Mouse (Mus musculus) heart, embryonic 13.5 days (tissue): ENCODE measurements at regions not wholly inside any gene's neighbourhood (a gene's known extent, or its start where the extent isn't known, plus 50 kb on each side); places are given as distances from the start of the nearest gene placed in this dataset.

Source experiments
- ATAC-seq: fragments of 200-750 bp; cut with Nextera tagmentation; 2 replicates; pipeline ENCODE4 v1.8.0; 2017; ENCODE audit warnings: moderate TSS enrichment; ENCODE audit not compliant: insufficient number of reproducible peaks, low FRiP score, low TSS enrichment; ENCODE audit errors: extremely low read depth
- H3K27ac ChIP-seq: fragments of 300-500 bp; sonication (generic); replicated peaks from 2 replicates; pipeline ENCODE4 v1.5.1; 2015; ENCODE audit warnings: moderate library complexity, mild to moderate bottlenecking, inconsistent platforms
- H3K27me3 ChIP-seq: fragments of 300-500 bp; sonication (generic); replicated peaks from 2 replicates; pipeline ENCODE4 v1.6.1; 2015; ENCODE audit warnings: mild to moderate bottlenecking, inconsistent platforms
- H3K36me3 ChIP-seq: fragments of 300-500 bp; sonication (generic); 2 replicates; pipeline ENCODE4 v1.6.1; 2015; ENCODE audit warnings: mild to moderate bottlenecking, inconsistent platforms
- H3K4me1 ChIP-seq: fragments of 300-500 bp; sonication (generic); 2 replicates; pipeline ENCODE4 v1.6.1; 2015; ENCODE audit warnings: inconsistent platforms
- H3K4me2 ChIP-seq: fragments of 300-500 bp; sonication (generic); 2 replicates; pipeline ENCODE4 v1.6.1; 2015; ENCODE audit warnings: inconsistent platforms, mild to moderate bottlenecking, moderate library complexity
- H3K4me3 ChIP-seq: fragments of 300-500 bp; sonication (generic); 2 replicates; pipeline ENCODE4 v1.5.1; 2015; ENCODE audit warnings: moderate library complexity, mild to moderate bottlenecking, inconsistent platforms
- H3K9ac ChIP-seq: fragments of 300-500 bp; sonication (generic); 2 replicates; pipeline ENCODE4 v1.6.1; 2015; ENCODE audit warnings: inconsistent platforms, mild to moderate bottlenecking, moderate library complexity
- H3K9me3 ChIP-seq: fragments of 300-500 bp; sonication (generic); 2 replicates; pipeline ENCODE4 v1.6.1; 2016; ENCODE audit warnings: inconsistent platforms
- WGBS: fragments of 180-500 bp; shearing (Covaris S2); methylation state at CpG from one replicate; pipeline ENCODE4 v1.1.7; 2015; ENCODE audit warnings: mixed read lengths; 5-methylcytosine and 5-hydroxymethylcytosine counted together

DNA sequence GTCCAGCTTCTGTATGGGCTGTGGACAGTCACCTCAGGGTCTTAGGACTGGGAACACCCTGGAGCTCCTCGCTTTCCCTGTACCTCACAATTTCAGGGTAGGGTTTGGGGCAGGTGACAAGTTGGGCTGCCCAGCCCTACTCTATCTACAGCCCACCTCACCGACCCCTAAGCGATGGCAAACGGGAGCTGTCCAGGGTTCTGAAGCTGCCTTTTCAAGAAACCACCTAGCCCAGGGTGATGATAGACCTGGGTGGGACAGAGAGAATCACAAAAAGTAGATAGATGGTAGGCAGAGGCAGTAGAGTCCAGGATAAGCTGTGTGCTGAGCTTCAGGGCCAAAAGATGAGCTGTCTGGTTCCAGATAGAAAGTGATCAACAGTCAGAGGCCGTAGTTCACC, 479.7 kb upstream of the Zdhhc25 start:
- 44% methylated on average over 5 of the region's 5 CpGs for WGBS
- Histone ChIP-seq H3K4me3 (no peak overlapping the region), H3K36me3 (no peaks in the 10 kb centered on the region), H3K27me3 (no peaks in the 10 kb centered on the region), H3K27ac (no peak overlapping the region), H3K4me1 (no peaks in the 10 kb centered on the region), H3K4me2 (no peak overlapping the region), H3K9ac (no peak overlapping the region), H3K9me3 (no peaks in the 10 kb centered on the region)
- no peak for ATAC-seq

DNA sequence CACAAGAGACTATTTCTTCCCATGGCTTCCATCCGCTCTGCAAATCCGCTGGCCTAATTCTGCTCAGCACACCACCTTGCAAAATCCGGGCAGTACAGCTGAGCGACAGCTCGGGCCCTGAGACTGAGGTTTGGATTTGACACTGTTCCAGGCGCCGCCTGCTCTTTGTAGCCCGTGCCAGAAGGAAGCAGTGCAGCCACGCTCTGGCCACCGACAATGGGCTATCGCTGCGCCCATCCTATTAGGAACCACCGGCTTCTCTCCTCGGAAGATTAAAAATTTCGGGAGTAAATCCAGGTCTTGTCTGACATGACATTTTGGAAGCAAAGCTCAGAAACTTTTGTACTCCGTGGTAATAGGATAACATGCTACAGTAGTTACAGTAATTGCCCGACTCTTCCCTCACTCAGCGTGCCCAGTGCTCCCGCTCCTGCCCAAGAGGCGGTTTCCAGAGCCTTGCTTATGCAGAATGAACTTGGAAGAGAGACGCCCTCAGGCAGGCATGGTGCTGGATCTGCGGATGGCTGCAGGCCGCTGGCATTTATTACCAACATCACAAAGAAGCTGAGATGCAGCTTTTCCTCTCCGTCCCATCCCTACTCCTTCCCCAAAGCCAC, 476.1 kb upstream of the Zdhhc25 start:
- no peaks in the 10 kb centered on the region for H3K9me3 ChIP-seq
- no peak overlapping the region for H3K9ac ChIP-seq
- WGBS = 75% methylated on average over 24 of the region's 24 CpGs
- no peak overlapping the region for H3K4me2 ChIP-seq
- no peak for ATAC-seq
- no peak overlapping the region for H3K27ac ChIP-seq
- H3K36me3 ChIP-seq = no peaks in the 10 kb centered on the region
- H3K4me1 ChIP-seq = no peaks in the 10 kb centered on the region
- H3K27me3 ChIP-seq = no peaks in the 10 kb centered on the region
- no peak overlapping the region for H3K4me3 ChIP-seq

DNA sequence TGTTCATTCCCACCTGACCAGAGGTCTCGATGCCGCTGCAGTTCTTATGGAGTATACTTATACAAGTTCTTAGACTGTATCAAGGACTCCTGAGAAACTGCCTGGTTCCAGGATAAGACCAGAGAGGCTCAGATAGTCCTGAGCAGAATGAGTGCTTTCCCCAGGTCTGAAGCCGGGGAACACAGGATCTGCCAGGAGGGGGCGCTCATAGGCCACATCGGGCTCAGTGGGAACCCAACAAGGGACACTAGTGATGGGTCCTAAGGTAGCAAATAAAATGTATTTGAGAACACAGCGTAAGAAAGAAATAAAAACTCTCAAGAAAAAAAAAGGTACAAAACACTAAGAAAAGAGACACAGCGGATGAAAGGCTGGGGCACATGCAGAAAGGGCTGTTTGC, 454.0 kb upstream of the Zdhhc25 start:
- Histone ChIP-seq H3K4me2 (no peak overlapping the region), H3K36me3 (no peaks in the 10 kb centered on the region), H3K9ac (no peak overlapping the region), H3K27me3 (no peaks in the 10 kb centered on the region; the same call in 1 of the 2 replicates), H3K9me3 (no peaks in the 10 kb centered on the region), H3K4me3 (no peak overlapping the region), H3K4me1 (no peaks in the 10 kb centered on the region), H3K27ac (no peak overlapping the region)
- no peak for ATAC-seq
- 43% methylated on average over 7 of the region's 7 CpGs for WGBS

DNA sequence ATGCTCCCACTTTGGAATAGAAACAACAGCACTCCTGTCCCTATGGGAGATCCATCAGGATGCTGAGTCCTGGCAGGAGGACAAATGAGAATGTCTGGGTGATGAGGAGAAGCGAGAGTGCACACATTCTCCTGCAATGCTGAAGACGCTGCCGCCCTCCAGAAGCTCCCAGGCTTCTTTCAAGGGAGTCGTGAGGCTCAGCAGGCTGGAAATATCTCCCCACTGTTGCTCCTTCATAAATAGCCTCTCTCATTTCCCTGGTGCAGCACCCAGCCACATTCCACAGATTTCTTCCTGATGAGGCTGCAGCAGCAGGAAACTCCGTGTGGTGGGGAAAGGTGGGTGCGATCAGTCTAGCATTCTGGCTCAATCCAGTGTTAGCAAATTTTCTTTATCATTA, 448.9 kb upstream of the Zdhhc25 start:
- H3K9ac ChIP-seq = no peak overlapping the region
- H3K9me3 ChIP-seq = no peaks in the 10 kb centered on the region
- ATAC-seq = no peak
- H3K4me3 ChIP-seq = no peak overlapping the region
- H3K4me2 ChIP-seq = no peak overlapping the region
- no peaks in the 10 kb centered on the region for H3K4me1 ChIP-seq
- no peaks in the 10 kb centered on the region for H3K36me3 ChIP-seq
- WGBS = 41% methylated on average over 6 of the region's 6 CpGs
- H3K27me3 ChIP-seq = no peaks in the 10 kb centered on the region; the same call in 1 of the 2 replicates
- H3K27ac ChIP-seq = no peak overlapping the region

DNA sequence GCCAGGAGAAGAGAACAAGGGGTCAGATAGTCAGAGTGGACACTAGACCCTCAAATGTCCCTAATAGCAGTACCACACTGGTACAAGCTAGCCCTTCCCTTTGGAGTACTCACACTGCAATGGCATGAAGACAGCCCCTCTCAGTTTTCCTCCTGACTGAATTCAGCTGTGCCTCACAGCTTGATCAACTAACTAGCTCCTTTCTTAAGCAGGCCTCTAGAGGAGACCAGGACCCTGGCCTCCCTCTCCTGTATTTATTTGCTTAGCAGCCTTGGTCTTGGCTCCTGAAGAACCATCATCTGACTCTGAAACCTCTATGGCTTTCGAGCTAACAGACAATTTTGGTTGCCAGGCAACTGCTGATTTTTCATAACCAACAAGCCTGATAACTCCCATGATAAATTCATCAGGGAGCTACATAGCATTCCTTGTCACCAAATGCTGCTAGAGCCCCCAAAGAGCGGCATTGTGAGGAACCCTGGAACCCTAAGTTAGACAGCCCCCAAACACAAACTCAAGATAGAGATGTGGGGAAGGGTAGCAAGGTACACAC, 440.4 kb upstream of the Zdhhc25 start:
- no peaks in the 10 kb centered on the region for H3K27me3 ChIP-seq
- WGBS = 55% methylated on average over 2 of the region's 2 CpGs

DNA sequence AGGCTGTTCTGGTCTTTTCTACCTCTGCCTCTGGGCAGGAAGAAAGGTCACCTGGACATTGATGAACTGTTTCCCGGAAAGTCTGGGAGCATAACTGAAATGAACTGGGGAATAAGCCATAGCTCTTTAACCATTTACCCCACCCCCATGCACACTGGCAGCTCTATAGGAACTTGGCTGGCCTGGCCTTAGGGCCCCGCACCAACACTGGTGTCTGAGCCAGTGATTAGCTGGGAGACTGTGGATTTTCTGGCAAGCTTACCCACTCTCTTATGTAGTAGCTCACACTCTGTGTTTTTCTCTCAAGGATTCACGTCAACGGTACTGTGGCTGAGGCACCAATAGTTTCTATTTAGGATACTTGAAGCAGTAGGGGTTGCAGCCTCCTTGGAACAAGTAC, 439.8 kb upstream of the Zdhhc25 start:
- H3K27ac ChIP-seq = no peak overlapping the region
- 80% methylated on average over 4 of the region's 4 CpGs for WGBS
- no peaks in the 10 kb centered on the region for H3K27me3 ChIP-seq
- H3K9ac ChIP-seq = no peak overlapping the region
- ATAC-seq = no peak
- no peak overlapping the region for H3K4me2 ChIP-seq
- no peaks in the 10 kb centered on the region for H3K4me1 ChIP-seq
- H3K9me3 ChIP-seq = peaks cover 4% of the 10 kb centered on the region; the same call in 1 of the 2 replicates
- H3K36me3 ChIP-seq = no peaks in the 10 kb centered on the region
- H3K4me3 ChIP-seq = no peak overlapping the region

More for the DNA sequence above, 440.4 kb upstream of the Zdhhc25 start:
- H3K27ac ChIP-seq = no peak overlapping the region
- ATAC-seq = no peak
- H3K36me3 ChIP-seq = no peaks in the 10 kb centered on the region
- H3K9me3 ChIP-seq = peaks cover 4% of the 10 kb centered on the region; the same call in 1 of the 2 replicates
- H3K4me2 ChIP-seq = no peak overlapping the region
- no peak overlapping the region for H3K9ac ChIP-seq
- H3K4me1 ChIP-seq = no peaks in the 10 kb centered on the region
- H3K4me3 ChIP-seq = no peak overlapping the region

DNA sequence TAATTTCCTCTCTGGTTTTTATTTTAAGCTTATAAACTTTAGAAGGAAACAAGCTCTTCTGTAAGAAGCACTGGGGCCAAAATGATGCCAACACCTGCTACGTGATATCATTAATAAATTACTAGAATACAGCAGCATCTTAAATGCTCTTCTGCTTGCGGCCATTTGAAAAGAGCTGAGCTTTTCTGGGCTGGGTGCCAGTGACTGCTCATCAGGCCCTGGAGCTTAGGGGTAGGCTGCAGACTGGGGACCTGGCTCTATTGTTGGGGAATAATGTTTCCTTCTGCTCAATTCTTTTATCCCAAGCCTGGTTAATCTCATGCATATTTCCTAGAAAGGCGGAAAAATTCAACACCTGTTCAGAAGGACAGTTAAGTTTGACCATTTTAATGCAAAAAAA, 436.7 kb upstream of the Zdhhc25 start:
- no peak overlapping the region for H3K4me3 ChIP-seq
- no peaks in the 10 kb centered on the region for H3K36me3 ChIP-seq
- no peak overlapping the region for H3K9ac ChIP-seq
- peaks cover 4% of the 10 kb centered on the region; the same call in 1 of the 2 replicates for H3K9me3 ChIP-seq
- H3K27ac ChIP-seq = no peak overlapping the region
- H3K27me3 ChIP-seq = no peaks in the 10 kb centered on the region
- H3K4me1 ChIP-seq = no peaks in the 10 kb centered on the region
- H3K4me2 ChIP-seq = no peak overlapping the region
- 64% methylated on average over 3 of the region's 3 CpGs for WGBS
- no peak for ATAC-seq

DNA sequence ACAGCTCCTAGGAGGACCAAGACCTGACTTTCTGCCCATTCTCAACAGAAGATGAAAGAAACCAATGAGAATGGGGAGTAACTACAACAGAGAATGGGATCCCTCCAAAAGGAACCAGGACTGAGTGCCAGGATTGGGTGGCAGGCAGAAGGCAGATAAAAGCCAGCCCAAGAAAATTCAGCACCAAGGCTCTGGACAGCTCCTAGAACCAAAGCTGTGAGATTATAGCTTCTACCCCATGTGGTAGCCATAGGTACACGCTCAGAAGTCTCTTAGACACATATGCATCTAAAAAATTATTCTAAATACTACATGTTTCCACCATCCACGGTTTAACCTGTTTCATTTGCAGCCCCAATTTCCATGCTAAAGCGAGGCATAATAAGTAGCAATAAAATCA, 425.8 kb upstream of the Zdhhc25 start:
- H3K4me2 ChIP-seq = no peak overlapping the region
- no peak overlapping the region for H3K9ac ChIP-seq
- H3K36me3 ChIP-seq = no peaks in the 10 kb centered on the region
- H3K27ac ChIP-seq = no peak overlapping the region
- no peak overlapping the region for H3K4me3 ChIP-seq
- ATAC-seq = no peak
- no peaks in the 10 kb centered on the region for H3K9me3 ChIP-seq
- no peaks in the 10 kb centered on the region for H3K4me1 ChIP-seq
- H3K27me3 ChIP-seq = peaks cover 4% of the 10 kb centered on the region; the same call in 1 of the 2 replicates
- 33% methylated on average over 3 of the region's 3 CpGs for WGBS

DNA sequence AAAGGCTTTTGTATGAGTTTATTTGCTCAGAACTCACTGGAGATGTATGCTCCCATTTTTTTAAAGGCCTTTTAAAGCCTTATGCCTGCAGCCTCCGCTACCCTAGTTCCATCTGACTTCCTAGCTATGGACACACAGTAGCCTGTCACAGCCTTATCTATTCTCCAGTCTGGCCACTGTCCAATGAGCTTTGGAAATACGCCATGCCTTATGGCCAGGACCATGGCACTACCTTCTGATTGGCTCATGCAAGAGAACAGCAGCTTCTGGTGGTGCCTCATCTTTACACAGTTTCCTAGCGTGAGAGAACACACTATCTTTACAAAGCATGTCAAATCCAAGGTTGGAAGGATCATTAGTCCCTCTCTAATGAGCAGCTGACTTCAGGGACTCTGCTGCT, 424.1 kb upstream of the Zdhhc25 start:
- no peak overlapping the region for H3K27ac ChIP-seq
- H3K36me3 ChIP-seq = no peaks in the 10 kb centered on the region
- H3K27me3 ChIP-seq = peaks cover 4% of the 10 kb centered on the region; the same call in 1 of the 2 replicates
- no peaks in the 10 kb centered on the region for H3K4me1 ChIP-seq
- no peak overlapping the region for H3K4me3 ChIP-seq
- 49% methylated on average over 3 of the region's 3 CpGs for WGBS
- no peak overlapping the region for H3K9ac ChIP-seq
- no peaks in the 10 kb centered on the region for H3K9me3 ChIP-seq
- H3K4me2 ChIP-seq = no peak overlapping the region
- ATAC-seq = no peak

DNA sequence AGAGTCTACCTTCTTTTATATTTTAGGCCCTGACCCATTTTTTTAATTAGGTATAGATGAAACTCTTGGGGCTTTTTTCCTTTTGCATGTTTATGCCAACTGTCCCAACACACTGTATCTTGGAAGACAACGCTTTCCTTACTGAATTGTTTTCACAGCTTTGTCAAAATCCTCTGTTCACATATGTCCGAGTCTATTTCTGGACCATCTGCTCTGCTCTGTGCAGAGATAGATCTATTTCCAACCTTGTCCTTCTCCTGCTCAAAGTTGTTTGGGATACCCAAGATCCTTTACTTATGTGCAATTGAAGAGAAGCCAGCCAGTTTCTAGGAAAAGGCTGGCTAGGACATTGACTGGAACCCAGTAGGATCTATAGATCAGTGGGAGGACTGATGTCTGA, 403.6 kb upstream of the Zdhhc25 start:
- H3K4me3 ChIP-seq = no peak overlapping the region
- no peak overlapping the region for H3K27ac ChIP-seq
- H3K9me3 ChIP-seq = no peaks in the 10 kb centered on the region
- WGBS = 72% methylated on average over 2 of the region's 2 CpGs
- H3K36me3 ChIP-seq = no peaks in the 10 kb centered on the region
- no peak overlapping the region for H3K9ac ChIP-seq
- H3K4me1 ChIP-seq = no peaks in the 10 kb centered on the region
- H3K4me2 ChIP-seq = no peak overlapping the region
- no peaks in the 10 kb centered on the region for H3K27me3 ChIP-seq
- no peak for ATAC-seq

DNA sequence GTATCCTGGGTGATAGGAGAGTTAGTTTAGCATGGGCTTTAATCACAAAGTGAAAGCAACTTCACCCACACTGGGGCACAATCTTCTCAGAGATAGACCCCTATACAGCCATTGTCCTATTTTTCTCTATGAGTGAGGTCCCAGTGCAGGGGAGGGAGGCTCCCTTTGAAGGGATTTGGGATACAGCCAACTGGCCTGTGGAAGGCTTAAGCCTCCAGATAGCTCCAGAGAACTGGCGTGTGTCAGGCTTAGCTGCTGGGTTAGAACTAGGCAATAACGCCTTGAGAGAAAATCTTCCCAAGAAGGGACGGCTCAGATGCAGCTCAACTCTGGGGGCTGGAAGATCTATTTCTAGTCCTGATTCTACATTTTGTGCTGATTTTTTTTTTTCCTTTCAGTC, 397.4 kb upstream of the Zdhhc25 start:
- Histone ChIP-seq H3K4me3 (no peak overlapping the region), H3K27me3 (peaks cover 9% of the 10 kb centered on the region; the same call in 1 of the 2 replicates), H3K36me3 (no peaks in the 10 kb centered on the region), H3K9ac (no peak overlapping the region), H3K4me1 (no peaks in the 10 kb centered on the region), H3K27ac (no peak overlapping the region), H3K4me2 (no peak overlapping the region), H3K9me3 (no peaks in the 10 kb centered on the region)
- 57% methylated on average over 3 of the region's 3 CpGs for WGBS
- ATAC-seq = no peak

DNA sequence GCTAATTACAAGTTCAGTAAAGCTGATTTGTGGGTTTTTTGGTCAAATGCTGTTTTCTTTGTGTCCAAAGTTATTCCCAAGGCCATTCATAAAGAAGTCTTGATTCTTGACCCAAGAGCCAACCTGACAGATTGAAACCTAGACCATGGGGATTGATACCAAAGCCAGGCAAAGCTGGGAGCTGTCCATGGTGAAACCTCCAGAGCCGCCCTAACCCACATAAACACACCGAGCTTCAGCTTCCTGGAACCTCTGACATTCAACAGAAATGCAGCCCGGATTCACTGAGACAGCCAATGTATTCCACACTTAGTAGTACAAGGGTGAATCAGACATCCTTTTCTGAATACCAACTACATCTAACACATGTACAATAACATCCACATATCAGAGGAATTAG, 386.7 kb upstream of the Zdhhc25 start:
- Histone ChIP-seq H3K4me2 (no peak overlapping the region), H3K27me3 (0 out of 2 replicates have a peak, but pooled peaks cover 3% of the 10 kb centered on the region), H3K4me3 (no peak overlapping the region), H3K4me1 (no peaks in the 10 kb centered on the region), H3K36me3 (no peaks in the 10 kb centered on the region), H3K9me3 (no peaks in the 10 kb centered on the region), H3K9ac (no peak overlapping the region), H3K27ac (no peak overlapping the region)
- WGBS = 32% methylated on average over 3 of the region's 3 CpGs
- ATAC-seq = no peak
